Mouse (Mus musculus) embryonic stem cell, embryonic (primary cell): ENCODE results near the gene Sars2.

Source experiments
- CTCF ChIA-PET, 4 experiments: fragments of 300-600 bp in 2 of 4; fragments of 350-600 bp in 2 of 4; sonication (Branson Sonifier 250); formaldehyde crosslinking; loops; one replicate each; lab custom pipeline; 2022; ENCODE audit warnings: inconsistent platforms in 2 of 4; lab: Charles Lee
- POLR2A ChIA-PET, 4 experiments: fragments of 300-600 bp in 2 of 4; fragments of 350-600 bp in 2 of 4; sonication (Branson Sonifier 250); formaldehyde crosslinking; loops; one replicate each; lab custom pipeline; 2022; ENCODE audit warnings: antibody characterized with exemption in 4 of 4, inconsistent platforms in 1 of 4; lab: Charles Lee

Gene Sars2

DNA sequence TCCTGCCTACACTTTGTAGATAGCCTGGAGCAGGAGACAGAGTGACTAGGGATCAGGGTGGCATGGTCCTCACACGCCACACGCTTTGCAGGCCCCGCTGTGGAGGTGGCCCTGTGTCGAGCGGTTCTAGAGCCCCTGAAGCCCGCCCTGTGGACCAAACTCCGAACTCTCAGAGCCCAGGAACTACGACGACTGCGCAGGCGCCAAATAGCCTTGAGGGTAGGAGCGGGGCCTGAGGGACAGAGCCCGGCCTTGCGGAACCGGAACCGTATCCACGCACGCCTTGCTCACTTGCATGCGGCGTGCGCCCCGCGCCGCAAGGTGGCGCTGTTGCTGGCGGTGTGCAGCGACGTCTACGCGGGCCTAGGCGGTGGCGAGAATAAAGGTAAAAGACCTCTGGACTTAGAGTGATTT lies 54.8 kb downstream of the Sars2 start:
- POLR2A ChIA-PET, result interaction anchor here (0.6 to 10.2 kb wide), 27 partner anchors 11 to 593 kb away, joined by 3 to 391 read pairs (median 4); partner anchors contain the start of genes Hnrnpl (in 4 of the 4), Ech1 (in 1 of the 4), Eif3k (in 1 of the 4) and Map4k1 (in 1 of the 4)
- CTCF ChIA-PET, result interaction anchor here (0.6 to 2.2 kb wide), 26 partner anchors 8 to 506 kb away, joined by 3 to 25 read pairs (median 4); partner anchors contain the start of genes Capn12 (in 1 of the 4), Hnrnpl (in 1 of the 4), Lgals4 (in 1 of the 4) and Selenov (in 1 of the 4)

- ChIA-PET CTCF (interaction anchor here in 2 of 4 experiments (0.6 to 1.5 kb wide), 4 partner anchors 8 to 203 kb away, joined by 3 to 4 read pairs (median 3); partner anchors contain the start of gene Hnrnpl (in 1 of the 2)), POLR2A (interaction anchor here in 3 of 4 experiments (0.7 to 10.2 kb wide), 6 partner anchors 12 to 336 kb away, joined by 3 to 391 read pairs (median 12); partner anchors contain the start of genes Hnrnpl (in 2 of the 3) and Ech1 (in 1 of the 3))
Observed at GRCm38 (mm10) chr7:28799994-28800393, 58.2 kb downstream of the Sars2 start.

- ChIA-PET POLR2A (interaction anchor here in 3 of 4 experiments (0.6 to 10.2 kb wide), 8 partner anchors 8 to 107 kb away, joined by 3 to 391 read pairs (median 4); partner anchors contain the start of gene Hnrnpl (in 2 of the 3)), CTCF (interaction anchor here in 2 of 4 experiments (0.6 to 2.5 kb wide), 4 partner anchors 9 to 60 kb away, joined by 3 to 14 read pairs (median 7); partner anchors contain the start of genes Mrps12 (in 1 of the 2) and Sars2 (in 1 of the 2))
Observed at GRCm38 (mm10) chr7:28801451-28801850, 59.7 kb downstream of the Sars2 start.

- ChIA-PET CTCF (interaction anchor here in 2 of 4 experiments (0.6 to 2.5 kb wide), 5 partner anchors 8 to 333 kb away, joined by 3 to 14 read pairs (median 6); partner anchors contain the start of genes Mrps12 (in 1 of the 2) and Sars2 (in 1 of the 2)), POLR2A (interaction anchor here (0.6 to 10.2 kb wide), 15 partner anchors 8 to 163 kb away, joined by 3 to 391 read pairs (median 4); partner anchors contain the start of gene Hnrnpl (in 2 of the 4))
Observed at GRCm38 (mm10) chr7:28801901-28802670, 60.3 kb downstream of the Sars2 start.

GRCm38 (mm10) chr7:28802846-28803588 lies 61.2 kb downstream of the Sars2 start:
- ChIA-PET CTCF (interaction anchor here in 2 of 4 experiments (0.5 to 2.5 kb wide), 3 partner anchors 11 to 332 kb away, joined by 6 to 14 read pairs (median 11); no protein-coding TSS in a partner anchor), POLR2A (interaction anchor here (0.6 to 10.2 kb wide), 23 partner anchors 9 to 424 kb away, joined by 3 to 391 read pairs (median 4); partner anchors contain the start of genes Hnrnpl (in 2 of the 4), Ech1 (in 1 of the 4), Eif3k (in 1 of the 4) and Map4k1 (in 1 of the 4))
